Mouse (Mus musculus) heart, postnatal 0 days (tissue): ENCODE measurements around the gene Lrrc3c.

Experiments
- CTCF ChIP-seq: IDR thresholded peaks from 2 replicates; pipeline ENCODE4 v1.5.1; 2016; ENCODE audit warnings: antibody characterized with exemption, control low read depth, low read depth
- EP300 ChIP-seq: IDR thresholded peaks from 2 replicates; pipeline ENCODE4 v1.6.1; 2016; ENCODE audit warnings: antibody characterized with exemption, low read depth

- TF ChIP-seq CTCF, result no peak
- TF ChIP-seq EP300, result no peak
Observed at GRCm38 (mm10) chr11:98588833-98589281, 9.2 kb upstream of the Lrrc3c start.
